Mouse (Mus musculus): ENCODE measurements around the gene Aox4.

Aox4 gene

GRCm38 (mm10) chr1:58278513-58278912 lies 68.3 kb downstream of the Aox4 start:
- no peak for TF ChIP-seq GATA4 (IDR thresholded peaks at IDR 0.05; ENCODE audit: insufficient replicate concordance, low read length)

GRCm38 (mm10) chr1:58280381-58280780 lies 70.2 kb downstream of the Aox4 start:
- TF ChIP-seq GATA4 (IDR thresholded peaks at IDR 0.05; ENCODE audit: insufficient replicate concordance, low read length) = no peak

- no peak for TF ChIP-seq GATA4 (IDR thresholded peaks at IDR 0.05; ENCODE audit: insufficient replicate concordance, low read length)
These were observed 70.9 kb downstream of the Aox4 start for GRCm38 (mm10) chr1:58280939-58281624.

- no peak for TF ChIP-seq GATA4 (IDR thresholded peaks at IDR 0.05; ENCODE audit: insufficient replicate concordance, low read length)
These were observed 71.4 kb downstream of the Aox4 start for GRCm38 (mm10) chr1:58281625-58281988.

- TF ChIP-seq GATA4 (IDR thresholded peaks at IDR 0.05; ENCODE audit: insufficient replicate concordance, low read length) = no peak
These were observed 74.3 kb downstream of the Aox4 start for GRCm38 (mm10) chr1:58284505-58284904.

GRCm38 (mm10) chr1:58288091-58288490 lies 77.9 kb downstream of the Aox4 start:
- no peak for TF ChIP-seq GATA4 (IDR thresholded peaks at IDR 0.05; ENCODE audit: insufficient replicate concordance, low read length)

- no peak for TF ChIP-seq GATA4 (IDR thresholded peaks at IDR 0.05; ENCODE audit: insufficient replicate concordance, low read length)
These were observed 79.8 kb downstream of the Aox4 start for GRCm38 (mm10) chr1:58289863-58290469.

- no peak for TF ChIP-seq GATA4 (IDR thresholded peaks at IDR 0.05; ENCODE audit: insufficient replicate concordance, low read length)
These were observed 81.5 kb downstream of the Aox4 start for GRCm38 (mm10) chr1:58291394-58292300.

GRCm38 (mm10) chr1:58294730-58295129 lies 84.5 kb downstream of the Aox4 start:
- TF ChIP-seq GATA4 (IDR thresholded peaks at IDR 0.05; ENCODE audit: insufficient replicate concordance, low read length) = no peak

- TF ChIP-seq GATA4 (IDR thresholded peaks at IDR 0.05; ENCODE audit: insufficient replicate concordance, low read length) = no peak
These were observed 86.1 kb downstream of the Aox4 start for GRCm38 (mm10) chr1:58296278-58296677.

- TF ChIP-seq GATA4 (IDR thresholded peaks at IDR 0.05; ENCODE audit: insufficient replicate concordance, low read length) = no peak
These were observed 86.6 kb downstream of the Aox4 start for GRCm38 (mm10) chr1:58296821-58297220.

GRCm38 (mm10) chr1:58298347-58298746 lies 88.2 kb downstream of the Aox4 start:
- TF ChIP-seq GATA4 (IDR thresholded peaks at IDR 0.05; ENCODE audit: insufficient replicate concordance, low read length) = no peak

GRCm38 (mm10) chr1:58301073-58301472 lies 90.9 kb downstream of the Aox4 start:
- TF ChIP-seq GATA4 (IDR thresholded peaks at IDR 0.05; ENCODE audit: insufficient replicate concordance, low read length) = no peak

- no peak for TF ChIP-seq GATA4 (IDR thresholded peaks at IDR 0.05; ENCODE audit: insufficient replicate concordance, low read length)
These were observed 91.8 kb downstream of the Aox4 start for GRCm38 (mm10) chr1:58302015-58302414.

GRCm38 (mm10) chr1:58303009-58303408 lies 92.8 kb downstream of the Aox4 start:
- no peak for TF ChIP-seq GATA4 (IDR thresholded peaks at IDR 0.05; ENCODE audit: insufficient replicate concordance, low read length)

- no peak for TF ChIP-seq GATA4 (IDR thresholded peaks at IDR 0.05; ENCODE audit: insufficient replicate concordance, low read length)
These were observed 93.5 kb downstream of the Aox4 start for GRCm38 (mm10) chr1:58303726-58304125.

Data from liver, adult (tissue).